ENCODE assay signal across 23 mouse cellular contexts in the genomic region with DNA sequence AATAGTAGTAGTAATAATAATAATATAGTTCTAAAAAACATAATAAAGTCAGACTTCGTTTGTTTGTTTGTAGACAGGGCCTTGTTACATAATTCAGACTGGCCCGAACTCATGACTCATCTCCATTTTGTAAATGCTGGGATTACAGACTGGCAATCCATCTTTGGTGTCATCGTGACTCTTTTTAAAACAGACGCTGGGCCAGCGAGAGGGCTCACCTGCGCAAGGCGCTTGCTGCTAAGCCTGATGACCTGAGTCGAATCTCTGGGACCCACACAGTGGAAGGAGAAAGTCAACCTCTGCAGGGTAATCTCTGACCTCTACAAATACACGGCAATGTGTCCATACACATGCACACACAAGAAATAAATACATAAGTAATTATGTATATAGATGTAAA.
DNase-seq lines count a peak whose midpoint lies in the region; ATAC-seq and TF ChIP-seq lines count a peak whose summit lies in the region.
"Had no signal": no experiment of that assay in that cellular context is flagged by ENCODE, and none has a peak within 500 bp of the region (broad histone marks: within the 10 kb centered on the region; RNA-seq: fewer than 3 reads in every experiment).

No protein-coding gene starts in this region.

- H3K36me3 ChIP-seq in heart, adult 2 months (ENCODE audit: control insufficient read depth, insufficient read depth, low read length), result peaks cover 2% of the 10 kb centered on the region; the same call in 1 of the 2 replicates
- H3K36me3 ChIP-seq in heart, postnatal 0 days (replicated peaks; ENCODE audit: control insufficient read depth, insufficient read depth, low read length), result no peaks in the 10 kb centered on the region
- H3K36me3 ChIP-seq: G1E; hindbrain, embryonic 10.5 days; hindbrain, embryonic 15.5 days; midbrain, embryonic 10.5 days; midbrain, embryonic 15.5 days; neural tube, embryonic 15.5 days had no signal

- H3K79me2 ChIP-seq in heart, adult 2 months (replicated peaks; ENCODE audit: control insufficient read depth, insufficient read depth, low read length), result no peaks in the 10 kb centered on the region

- no peak for TF ChIP-seq EP300 in heart, adult 2 months (IDR thresholded peaks at IDR 0.05; ENCODE audit: insufficient read depth, low read depth, low read length)
- TF ChIP-seq EP300 in heart, postnatal 0 days (IDR thresholded peaks at IDR 0.05; ENCODE audit: low read depth), result no peak

- TF ChIP-seq POLR2A in heart, adult 2 months (IDR thresholded peaks at IDR 0.05; ENCODE audit: insufficient read depth, low read depth, low read length), result no peak

- peaks cover 7% of the 10 kb centered on the region for H3K4me1 ChIP-seq in heart, adult 2 months (ENCODE audit: control insufficient read depth, insufficient read depth, low read length)
- peaks cover 33% of the 10 kb centered on the region for H3K4me1 ChIP-seq in heart, postnatal 0 days (ENCODE audit: control insufficient read depth, insufficient read depth)
- H3K4me1 ChIP-seq: hindbrain, embryonic 10.5 days had no signal

- H3K4me3 ChIP-seq in heart, adult 2 months, result no peak overlapping the region
- H3K4me3 ChIP-seq in heart, postnatal 0 days (ENCODE audit: low read depth, low read length), result no peak overlapping the region
- H3K4me3 ChIP-seq: forebrain, embryonic 13.5 days; hindbrain, embryonic 10.5 days; hindbrain, embryonic 15.5 days; midbrain, embryonic 10.5 days; midbrain, embryonic 15.5 days; neural tube, embryonic 15.5 days had no signal

- no peaks in the 10 kb centered on the region for H3K9me3 ChIP-seq in heart, postnatal 0 days (replicated peaks; ENCODE audit: control insufficient read depth, low read length)
- H3K9me3 ChIP-seq: forebrain, embryonic 13.5 days; G1E; hindbrain, embryonic 10.5 days; hindbrain, embryonic 15.5 days; midbrain, embryonic 10.5 days; midbrain, embryonic 15.5 days; neural tube, embryonic 15.5 days had no signal

- no peak for TF ChIP-seq CTCF in heart, adult 2 months (IDR thresholded peaks at IDR 0.05)
- TF ChIP-seq CTCF in heart, postnatal 0 days (IDR thresholded peaks at IDR 0.05; ENCODE audit: low read depth), result no peak

- 89% methylated on average over 9 of the region's 9 CpGs for WGBS in heart, adult 2 months
- 88% methylated on average over 9 of the region's 9 CpGs for WGBS in heart, postnatal 0 days

- no peak overlapping the region for H3K9ac ChIP-seq in heart, adult 2 months (ENCODE audit: low read depth, low read length)
- no peak overlapping the region for H3K9ac ChIP-seq in heart, postnatal 0 days (replicated peaks; ENCODE audit: low read depth, low read length)
- H3K9ac ChIP-seq: forebrain, embryonic 13.5 days; hindbrain, embryonic 15.5 days; liver, embryonic 14.5 days; midbrain, embryonic 15.5 days; neural tube, embryonic 15.5 days had no signal

- intact Hi-C loops in heart, adult 2 months (cut with DNase I), result loop anchor here (10.0 kb wide), 1 partner anchor 392 kb away; no protein-coding TSS in a partner anchor
- intact Hi-C loops in heart, postnatal 10 days (cut with DNase I), result loop anchor here (10.0 kb wide), 2 partner anchors 392 to 422 kb away; no protein-coding TSS in a partner anchor

- peak; percentile 45 to 73 for DNase-seq in adrenal gland, adult (ENCODE audit: inconsistent age in 2 of 2, low spot score in 1 of 2)
- no peak for DNase-seq in adrenal gland, postnatal 4 days (ENCODE audit: low spot score in 2 of 2)
- DNase-seq in heart, adult 2 months, result no peak
- DNase-seq in heart, postnatal 10 days, result no peak
- DNase-seq in heart, postnatal 0 days (ENCODE audit: low spot score), result no peak
- DNase-seq in heart, adult 9 months (ENCODE audit: low spot score in 2 of 2), result no peak
- DNase-seq in 3T3-L1 (ENCODE audit: low read depth, low spot score), result peak; percentile 39
- DNase-seq: kidney, adult 11 months; kidney, postnatal 25 days; liver; lung, adult 2 months; retina, postnatal 1 day; right cerebral cortex, postnatal 14 days; thymus, postnatal 14 days had no signal

- no peak overlapping the region for H3K4me2 ChIP-seq in heart, postnatal 0 days (ENCODE audit: low read depth, low read length)
- H3K4me2 ChIP-seq: forebrain, embryonic 13.5 days; hindbrain, embryonic 15.5 days; midbrain, embryonic 15.5 days; neural tube, embryonic 15.5 days had no signal

- no peaks in the 10 kb centered on the region for H3K27me3 ChIP-seq in heart, adult 2 months (ENCODE audit: control insufficient read depth, insufficient read depth, low read length)
- no peaks in the 10 kb centered on the region for H3K27me3 ChIP-seq in heart, postnatal 0 days (ENCODE audit: control insufficient read depth, insufficient read depth, low read length)
- H3K27me3 ChIP-seq: forebrain, embryonic 13.5 days; hindbrain, embryonic 15.5 days; midbrain, embryonic 15.5 days; neural tube, embryonic 15.5 days had no signal

- no peak for ATAC-seq in heart, postnatal 0 days (ENCODE audit: insufficient read depth, low read depth)
- ATAC-seq: forebrain, embryonic 13.5 days; inflammation-experienced regulatory T-cells, adult 6 months; midbrain, embryonic 15.5 days had no signal

- peak overlapping the region; percentile 61 for H3K27ac ChIP-seq in heart, adult 2 months
- peak overlapping the region; percentile 64 for H3K27ac ChIP-seq in heart, postnatal 0 days (ENCODE audit: low read depth)
- H3K27ac ChIP-seq: forebrain, embryonic 13.5 days; hindbrain, embryonic 10.5 days; hindbrain, embryonic 15.5 days; liver, embryonic 14.5 days; midbrain, embryonic 10.5 days; midbrain, embryonic 15.5 days; neural tube, embryonic 15.5 days had no signal

Comparison
In these comparisons a context has a peak if more than half of its experiments do, and no peak if none do; other contexts are left out.
1. DNase-seq: peak in adrenal gland, adult (2 of 2) and 3T3-L1 (single experiment); none in adrenal gland, postnatal 4 days (0 of 2), heart, adult 2 months (0 of 2), heart, postnatal 10 days (0 of 2), heart, postnatal 0 days (single experiment) and heart, adult 9 months (0 of 2).